ENCODE assay signal across 8 mouse cellular contexts in genomic region chr15:80004644-80005340, GRCm38 (mm10). TPM values are rescaled to one million over a fixed set of nuclear protein-coding genes. Genes with fewer than 3 reads are reported as not detected.
A peak's percentile ranks its signal among the peaks of the same experiment; 100 is the strongest.
DNase-seq lines count a peak whose midpoint lies in the region; ATAC-seq lines count a peak whose summit lies in the region.

No protein-coding gene starts in this region.

- H3K4me2 ChIP-seq in forebrain, embryonic 13.5 days: peak overlapping the region; percentile 16; the same call in 1 of the 2 replicates
- no peak overlapping the region for H3K4me2 ChIP-seq in intestine, embryonic 15.5 days (replicated peaks)
- H3K4me2 ChIP-seq in lung, embryonic 16.5 days (ENCODE audit: low read depth, low read length): peak overlapping the region; percentile 11; the same call in 1 of the 2 replicates

- WGBS in forebrain, embryonic 13.5 days: 13% methylated on average over 13 of the region's 14 CpGs
- 44% methylated on average over 14 of the region's 14 CpGs for WGBS in intestine, embryonic 15.5 days
- WGBS in lung, embryonic 16.5 days: 39% methylated on average over 14 of the region's 14 CpGs

- H3K4me3 ChIP-seq in forebrain, embryonic 13.5 days: no peak overlapping the region
- H3K4me3 ChIP-seq in intestine, embryonic 15.5 days (replicated peaks): no peak overlapping the region
- H3K4me3 ChIP-seq in lung, embryonic 16.5 days (ENCODE audit: low read length): no peak overlapping the region

- H3K27me3 ChIP-seq in forebrain, embryonic 13.5 days: peaks cover 3% of the 10 kb centered on the region; the same call in 1 of the 2 replicates
- no peaks in the 10 kb centered on the region for H3K27me3 ChIP-seq in intestine, embryonic 15.5 days (replicated peaks)
- no peaks in the 10 kb centered on the region for H3K27me3 ChIP-seq in lung, embryonic 16.5 days (ENCODE audit: control insufficient read depth, insufficient read depth, low read depth, low read length)

- ATAC-seq in forebrain, embryonic 13.5 days: no peak
- 0 out of 2 replicates have a peak, but pooled peaks have one; percentile 29 for ATAC-seq in intestine, embryonic 15.5 days
- ATAC-seq in lung, embryonic 16.5 days (ENCODE audit: low read depth): peak; percentile 84

- no peaks in the 10 kb centered on the region for H3K9me3 ChIP-seq in forebrain, embryonic 13.5 days (replicated peaks)
- no peaks in the 10 kb centered on the region for H3K9me3 ChIP-seq in intestine, embryonic 15.5 days
- H3K9me3 ChIP-seq in lung, embryonic 16.5 days (ENCODE audit: control insufficient read depth, low read length): no peaks in the 10 kb centered on the region

- DNase-seq in adrenal gland, postnatal 14 days: peak; percentile 48
- no peak for DNase-seq in adrenal gland, postnatal 10 days
- no peak for DNase-seq in right cerebral cortex, adult 2 months (ENCODE audit: low spot score in 2 of 2)
- DNase-seq in adrenal gland, adult 2 months: no peak
- DNase-seq in T-cell, adult 2 months (ENCODE audit: low spot score): no peak

- no peaks in the 10 kb centered on the region for H3K36me3 ChIP-seq in forebrain, embryonic 13.5 days (ENCODE audit: poor library complexity, severe bottlenecking)
- H3K36me3 ChIP-seq in intestine, embryonic 15.5 days: no peaks in the 10 kb centered on the region
- H3K36me3 ChIP-seq in lung, embryonic 16.5 days (ENCODE audit: control insufficient read depth, insufficient read depth, low read length): no peaks in the 10 kb centered on the region

- H3K9ac ChIP-seq in forebrain, embryonic 13.5 days: 0 out of 2 replicates have a peak overlapping the region, but pooled peaks have one; percentile 30
- no peak overlapping the region for H3K9ac ChIP-seq in intestine, embryonic 15.5 days
- H3K9ac ChIP-seq in lung, embryonic 16.5 days (ENCODE audit: low read length): peak overlapping the region; percentile 38

- no peak overlapping the region; the same call in 1 of the 2 replicates for H3K27ac ChIP-seq in forebrain, embryonic 13.5 days
- H3K27ac ChIP-seq in intestine, embryonic 15.5 days: peak overlapping the region; percentile 34
- H3K27ac ChIP-seq in lung, embryonic 16.5 days (ENCODE audit: low read length): peak overlapping the region; percentile 77

- H3K4me1 ChIP-seq in forebrain, embryonic 13.5 days: peaks cover 10% of the 10 kb centered on the region
- peaks cover 18% of the 10 kb centered on the region; the same call in 1 of the 2 replicates for H3K4me1 ChIP-seq in intestine, embryonic 15.5 days (replicated peaks)
- H3K4me1 ChIP-seq in lung, embryonic 16.5 days (replicated peaks; ENCODE audit: control insufficient read depth, insufficient read depth, low read length): peaks cover 22% of the 10 kb centered on the region

RNA-seq across cellular contexts. Expression of gene Pdgfb, which starts 10.0 kb away (rescaled TPM):
- 43.0 and 49.3 TPM in 2 replicates for total RNA-seq in adrenal gland, postnatal 14 days (2021)
- 10 to 100 TPM; 37.8 to 46.7 TPM for total RNA-seq in adrenal gland, postnatal 10 days (2021)
- polyA plus RNA-seq in forebrain, embryonic 13.5 days (2015; fragmentation: Nextera tagmentation; extraction: Ambion mirVana): 1.9 and 2.1 TPM in 2 replicates
- 7.2 and 8.3 TPM in 2 replicates for polyA plus RNA-seq in intestine, embryonic 15.5 days (2015; fragmentation: Nextera tagmentation; extraction: Ambion mirVana)
- polyA plus RNA-seq in lung, embryonic 16.5 days (2015; fragmentation: Nextera tagmentation; extraction: Ambion mirVana): 7.2 and 7.7 TPM in 2 replicates
- 10 to 100 TPM; 30.3 to 54.0 TPM for total RNA-seq in adrenal gland, adult 2 months (2021)
- polyA plus RNA-seq in adrenal gland, adult 2 months (2012; rRNA removed): 63.3 and 63.8 TPM in 2 replicates

RNA-seq across cellular contexts. Expression of gene Cbx7, which starts 33.9 kb away (rescaled TPM):
- 7.2 and 12.8 TPM in 2 replicates for total RNA-seq in adrenal gland, postnatal 14 days (2021)
- total RNA-seq in adrenal gland, postnatal 10 days (2021): 10 to 100 TPM in 1 of 2 experiments, 1 to 10 TPM in 1; 8.1 to 11.1 TPM
- 2.5 and 2.9 TPM in 2 replicates for polyA plus RNA-seq in forebrain, embryonic 13.5 days (2015; fragmentation: Nextera tagmentation; extraction: Ambion mirVana)
- 3.9 and 4.6 TPM in 2 replicates for polyA plus RNA-seq in intestine, embryonic 15.5 days (2015; fragmentation: Nextera tagmentation; extraction: Ambion mirVana)
- polyA plus RNA-seq in lung, embryonic 16.5 days (2015; fragmentation: Nextera tagmentation; extraction: Ambion mirVana): 3.1 and 4.3 TPM in 2 replicates
- 10 to 100 TPM; 15.6 to 29.8 TPM for total RNA-seq in adrenal gland, adult 2 months (2021)
- polyA plus RNA-seq in adrenal gland, adult 2 months (2012; rRNA removed): 35.2 and 41.3 TPM in 2 replicates
